Mouse (Mus musculus): ENCODE measurements around the gene Treml2.

DNA sequence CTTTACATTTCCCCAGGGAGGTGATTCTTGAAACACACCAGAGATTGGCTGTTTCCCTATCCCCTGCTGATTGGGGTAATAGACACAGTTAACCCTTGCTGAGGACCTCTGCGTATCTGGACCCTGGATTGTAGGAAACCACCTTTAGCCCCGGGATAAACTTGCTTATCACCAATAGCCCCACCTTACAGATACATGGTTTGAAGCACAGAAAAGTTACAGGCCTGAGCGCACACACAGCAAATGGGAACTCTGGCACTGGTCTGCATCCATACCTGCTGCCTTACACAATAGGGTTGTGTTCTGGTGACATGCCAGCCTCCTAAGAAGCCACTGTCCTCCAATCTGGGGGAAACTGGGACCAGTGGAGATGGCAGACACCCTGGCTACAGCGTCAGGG is 46.5 kb downstream of the Treml2 start:
- TF ChIP-seq CTCF (IDR thresholded peaks at IDR 0.05) (no peak), EP300 (IDR thresholded peaks at IDR 0.05) (no peak)

All from lung, postnatal 0 days (tissue).